Mouse (Mus musculus) Muller cell, postnatal 12 days (primary cell): ENCODE data around the gene Gusb.

ENCODE experiments used
- DNase-seq: peaks from one replicate; pipeline ENCODE4 v3.0.0-alpha.2; 2015; ENCODE audit errors: inconsistent ontology term

The Gusb gene

GRCm38 (mm10) chr5:130023767-130024539 lies 21.1 kb upstream of the Gusb start:
- peak; percentile 90 for DNase-seq

- DNase-seq: peak; percentile 26
Measured at GRCm38 (mm10) chr5:130023067-130023766, 20.4 kb upstream of the Gusb start.

GRCm38 (mm10) chr5:130022366-130022765 lies 19.5 kb upstream of the Gusb start:
- no peak for DNase-seq

- peak; percentile 69 for DNase-seq
Measured at GRCm38 (mm10) chr5:130021361-130021966, 18.6 kb upstream of the Gusb start.

GRCm38 (mm10) chr5:130019461-130019860 lies 16.6 kb upstream of the Gusb start:
- peak; percentile 36 for DNase-seq

GRCm38 (mm10) chr5:130015104-130015503 lies 12.3 kb upstream of the Gusb start:
- no peak for DNase-seq

GRCm38 (mm10) chr5:130010961-130011360 lies 8.1 kb upstream of the Gusb start:
- DNase-seq: no peak

- DNase-seq: no peak
Measured at GRCm38 (mm10) chr5:130009784-130010183, 6.9 kb upstream of the Gusb start.

GRCm38 (mm10) chr5:130008034-130008590 lies 5.3 kb upstream of the Gusb start:
- DNase-seq: no peak

GRCm38 (mm10) chr5:130007344-130007743 lies 4.5 kb upstream of the Gusb start:
- no peak for DNase-seq

GRCm38 (mm10) chr5:130003229-130003628 lies 380 bp upstream of the Gusb start:
- no peak for DNase-seq

- no peak for DNase-seq
Measured at GRCm38 (mm10) chr5:130001356-130001987, 1.4 kb downstream of the Gusb start.

- DNase-seq: no peak
Measured at GRCm38 (mm10) chr5:130000735-130001134, 2.1 kb downstream of the Gusb start.

GRCm38 (mm10) chr5:129999097-129999496 lies 3.8 kb downstream of the Gusb start:
- DNase-seq: peak; percentile 34

- DNase-seq: no peak
Measured at GRCm38 (mm10) chr5:129997700-129998099, 5.1 kb downstream of the Gusb start.

GRCm38 (mm10) chr5:129994989-129995388 lies 7.9 kb downstream of the Gusb start:
- DNase-seq: no peak

GRCm38 (mm10) chr5:129993374-129993773 lies 9.5 kb downstream of the Gusb start:
- DNase-seq: no peak

- DNase-seq: no peak
Measured at GRCm38 (mm10) chr5:129991898-129992297, 11.0 kb downstream of the Gusb start.

GRCm38 (mm10) chr5:129989376-129989775 lies 13.5 kb downstream of the Gusb start:
- no peak for DNase-seq

- DNase-seq: no peak
Measured at GRCm38 (mm10) chr5:129980216-129980615, 22.6 kb downstream of the Gusb start.

- no peak for DNase-seq
Measured at GRCm38 (mm10) chr5:129978608-129979007, 24.2 kb downstream of the Gusb start.

GRCm38 (mm10) chr5:129977768-129978167 lies 25.1 kb downstream of the Gusb start:
- no peak for DNase-seq
